Mouse (Mus musculus) ES-Bruce4 (cell line): ENCODE measurements around the gene Rbpj. TPM values are rescaled to one million over a fixed set of nuclear protein-coding genes. Genes with fewer than 3 reads are reported as not detected.
A peak's percentile ranks its signal among the peaks of the same experiment; 100 is the strongest.
"Not testable (repeated sequence)": the region's sequence is repeated elsewhere in the genome, so short reads cannot be mapped to it uniquely, and the experiment has no call there.

Source experiments
- H3K27ac ChIP-seq: 2 replicates; pipeline ENCODE4 v1.5.1; 2012; ENCODE audit warnings: low read length, inconsistent platforms; ENCODE audit not compliant: insufficient read depth
- H3K27me3 ChIP-seq: 2 replicates; pipeline ENCODE4 v1.6.1; 2012; ENCODE audit warnings: mild to moderate bottlenecking, low read length, inconsistent platforms; ENCODE audit not compliant: control insufficient read depth, poor library complexity, insufficient read depth, severe bottlenecking
- H3K36me3 ChIP-seq: 2 replicates; pipeline ENCODE4 v1.6.1; 2012; ENCODE audit warnings: inconsistent platforms, mild to moderate bottlenecking, low read length, moderate library complexity; ENCODE audit not compliant: control insufficient read depth, poor library complexity, insufficient read depth, severe bottlenecking
- H3K4me1 ChIP-seq: one replicate; pipeline ENCODE4 v1.8.1; 2011; ENCODE audit warnings: low read length; ENCODE audit not compliant: control insufficient read depth, insufficient read depth
- H3K4me3 ChIP-seq: 2 replicates; pipeline ENCODE4 v1.5.1; 2011; ENCODE audit warnings: low read depth, mild to moderate bottlenecking, low read length
- H3K9ac ChIP-seq: 2 replicates; pipeline ENCODE4 v1.6.1; 2012; ENCODE audit warnings: low read depth, mild to moderate bottlenecking, inconsistent platforms; ENCODE audit not compliant: poor library complexity, severe bottlenecking
- H3K9me3 ChIP-seq: replicated peaks from 2 replicates; pipeline ENCODE4 v1.6.1; 2012; ENCODE audit warnings: mild to moderate bottlenecking, low read length, inconsistent platforms; ENCODE audit not compliant: control insufficient read depth, poor library complexity, insufficient read depth, severe bottlenecking
- CTCF ChIP-seq: IDR thresholded peaks from one replicate; pipeline ENCODE4 v1.8.1; 2011; ENCODE audit warnings: low read depth, low read length
- EP300 ChIP-seq: IDR thresholded peaks from 2 replicates; pipeline ENCODE4 v1.6.1; 2011; ENCODE audit warnings: low read depth, low read length; ENCODE audit not compliant: insufficient read depth
- POLR2A ChIP-seq: IDR thresholded peaks from one replicate; pipeline ENCODE4 v1.8.1; 2011; ENCODE audit warnings: low read length; ENCODE audit not compliant: insufficient read depth
- polyA plus RNA-seq: library from polyadenylated mRNA; stranded (reverse); fragments of >200 nt; gene quantifications from 2 replicates; pipeline ENCODE4 v1.2.4, GENCODE M21; 2011; ENCODE audit warnings: low read depth; ENCODE audit not compliant: missing spikeins, insufficient read depth, insufficient read length

The Rbpj gene
- polyA plus RNA-seq, 1 experiment, result 339 TPM

GRCm38 (mm10) chr5:53543399-53543798 is 77.4 kb downstream of the Rbpj start:
- no peak for TF ChIP-seq POLR2A
- TF ChIP-seq CTCF, result no peak
- TF ChIP-seq EP300, result no peak
- H3K27me3 ChIP-seq, result no peaks in the 10 kb centered on the region
- peak overlapping the region; percentile 66 for H3K9ac ChIP-seq
- no peaks in the 10 kb centered on the region for H3K9me3 ChIP-seq
- H3K36me3 ChIP-seq, result no peaks in the 10 kb centered on the region
- peaks cover 12% of the 10 kb centered on the region for H3K4me1 ChIP-seq
- H3K27ac ChIP-seq, result peak overlapping the region; percentile 100
- H3K4me3 ChIP-seq, result no peak overlapping the region

GRCm38 (mm10) chr5:53543945-53544344 is 78.0 kb downstream of the Rbpj start:
- Histone ChIP-seq H3K9ac (peak overlapping the region; percentile 66), H3K36me3 (no peaks in the 10 kb centered on the region), H3K4me3 (no peak overlapping the region), H3K27ac (peak overlapping the region; percentile 100), H3K4me1 (peaks cover 10% of the 10 kb centered on the region), H3K27me3 (no peaks in the 10 kb centered on the region), H3K9me3 (no peaks in the 10 kb centered on the region)
- peak; percentile 51; the same call in 1 of the 2 replicates for TF ChIP-seq EP300
- no peak for TF ChIP-seq POLR2A

- H3K36me3 ChIP-seq, result no peaks in the 10 kb centered on the region
- H3K4me1 ChIP-seq, result peaks cover 12% of the 10 kb centered on the region
- peak overlapping the region; percentile 71 for H3K9ac ChIP-seq
- no peaks in the 10 kb centered on the region for H3K27me3 ChIP-seq
- 0 out of 2 replicates have a peak overlapping the region, but pooled peaks have one; percentile 12 for H3K4me3 ChIP-seq
- no peaks in the 10 kb centered on the region for H3K9me3 ChIP-seq
- no peak for TF ChIP-seq EP300
- no peak for TF ChIP-seq CTCF
- TF ChIP-seq POLR2A, result no peak
- H3K27ac ChIP-seq, result peak overlapping the region; percentile 88
These were observed 80.5 kb downstream of the Rbpj start for GRCm38 (mm10) chr5:53546440-53546839.

GRCm38 (mm10) chr5:53546979-53547472 is 81.1 kb downstream of the Rbpj start:
- Histone ChIP-seq H3K9me3 (no peaks in the 10 kb centered on the region), H3K27ac (peak overlapping the region; percentile 88), H3K4me1 (peaks cover 11% of the 10 kb centered on the region), H3K36me3 (no peaks in the 10 kb centered on the region), H3K4me3 (no peak overlapping the region), H3K27me3 (no peaks in the 10 kb centered on the region), H3K9ac (peak overlapping the region; percentile 71)
- TF ChIP-seq CTCF (no peak), EP300 (0 out of 2 replicates have a peak, but pooled peaks have one; percentile 25), POLR2A (no peak)

- H3K27ac ChIP-seq, result peak overlapping the region; percentile 76
- H3K9ac ChIP-seq, H3K4me3 ChIP-seq: not testable (repeated sequence)
These were observed 84.4 kb downstream of the Rbpj start for GRCm38 (mm10) chr5:53550329-53550728.

GRCm38 (mm10) chr5:53551394-53551793 is 85.4 kb downstream of the Rbpj start:
- H3K4me3 ChIP-seq, result no peak overlapping the region
- TF ChIP-seq POLR2A (no peak), CTCF (no peak), EP300 (no peak)
- H3K27me3 ChIP-seq, result no peaks in the 10 kb centered on the region
- no peaks in the 10 kb centered on the region for H3K9me3 ChIP-seq
- peak overlapping the region; percentile 86 for H3K27ac ChIP-seq
- H3K9ac ChIP-seq, result no peak overlapping the region
- no peaks in the 10 kb centered on the region for H3K36me3 ChIP-seq
- H3K4me1 ChIP-seq, result peaks cover 9% of the 10 kb centered on the region

More at GRCm38 (mm10) chr5:53550329-53550728, 84.4 kb downstream of the Rbpj start:
- not testable (repeated sequence) for H3K9me3 ChIP-seq, H3K4me1 ChIP-seq, H3K27me3 ChIP-seq, H3K36me3 ChIP-seq
